Mouse (Mus musculus) megakaryocyte, embryonic 14.5 days (primary cell): Measurements from ENCODE around the gene Dntt.

Experiments
- FLI1 ChIP-seq: IDR thresholded peaks from 2 replicates; pipeline ENCODE4 v1.6.1; 2012; ENCODE audit warnings: low read length, inconsistent platforms, mixed read lengths
- GATA1 ChIP-seq: IDR thresholded peaks from 3 replicates; pipeline ENCODE4 v1.6.1; 2012; ENCODE audit warnings: mixed read lengths, low read length, inconsistent platforms, borderline replicate concordance

- TF ChIP-seq GATA1 (no peak), FLI1 (no peak)
Measured at GRCm38 (mm10) chr19:41086700-41087099, 57.6 kb downstream of the Dntt start.
